Mouse (Mus musculus) adrenal gland, adult (tissue): Measurements from ENCODE around the gene S1pr1.

Experiments used
- DNase-seq, 2 experiments: peaks; one replicate each; pipeline ENCODE4 v3.0.0; 2022 to 2023; ENCODE audit warnings: low spot score in 1 of 2; ENCODE audit not compliant: inconsistent age in 2 of 2

The S1pr1 gene

DNA sequence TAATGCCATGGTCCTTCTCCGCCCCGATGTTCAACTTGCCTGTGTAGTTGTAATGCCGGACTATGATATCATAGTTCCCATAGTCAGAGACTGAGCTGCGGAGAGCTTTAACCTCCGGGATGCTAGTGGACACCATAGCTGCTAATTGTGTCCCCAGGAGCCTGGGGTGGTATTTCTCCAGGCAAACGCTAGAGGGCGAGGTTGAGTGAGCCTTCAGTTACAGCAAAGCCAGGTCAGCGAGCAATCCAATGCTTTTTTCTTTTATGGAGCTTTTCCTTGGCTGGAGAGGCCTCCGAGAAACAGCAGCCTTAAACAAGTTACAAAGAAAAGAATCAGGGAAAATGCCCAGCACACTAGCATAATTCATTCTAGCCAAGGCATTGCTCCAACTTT is 2.1 kb downstream of the S1pr1 start:
- peak; percentile 67 to 92 for DNase-seq

DNA sequence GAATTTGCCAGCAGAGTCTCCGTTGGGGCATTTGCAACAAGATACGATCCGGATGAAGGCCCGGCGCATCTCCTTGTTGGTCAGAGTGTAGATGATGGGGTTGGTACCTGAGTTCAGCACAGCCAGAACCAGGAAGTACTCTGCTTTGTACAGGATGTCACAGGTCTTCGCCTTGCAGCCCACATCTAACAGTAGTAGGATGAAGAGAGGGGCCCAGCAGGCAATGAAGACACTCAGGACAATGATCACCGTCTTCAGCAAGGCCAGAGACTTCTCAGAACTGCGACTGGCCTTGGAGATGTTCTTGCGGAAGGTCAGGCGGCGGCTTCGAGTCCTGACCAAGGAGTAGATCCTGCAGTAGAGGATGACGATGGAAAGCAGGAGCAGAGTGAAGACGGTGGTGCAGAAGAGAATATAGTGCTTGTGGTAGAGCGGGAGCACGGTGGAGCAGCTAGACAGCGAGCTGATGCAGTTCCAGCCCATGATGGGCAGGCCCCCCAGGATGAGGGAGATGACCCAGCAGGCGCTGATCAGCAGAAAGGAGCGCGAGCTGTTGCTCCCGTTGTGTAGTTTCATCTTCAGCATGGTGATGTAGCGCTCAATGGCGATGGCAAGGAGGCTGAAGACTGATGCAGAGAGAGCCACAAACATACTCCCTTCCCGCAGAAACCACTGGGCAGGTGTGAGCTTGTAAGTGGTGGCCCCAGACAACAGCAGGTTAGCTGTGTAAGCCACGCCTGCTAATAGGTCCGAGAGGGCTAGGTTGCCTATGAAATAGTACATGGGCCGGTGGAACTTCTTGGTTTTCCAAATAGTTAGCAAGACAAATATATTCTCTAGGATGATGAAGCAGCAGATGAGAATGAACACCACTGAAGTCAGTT is 2.7 kb downstream of the S1pr1 start:
- peak; percentile 7 to 30 for DNase-seq

DNA sequence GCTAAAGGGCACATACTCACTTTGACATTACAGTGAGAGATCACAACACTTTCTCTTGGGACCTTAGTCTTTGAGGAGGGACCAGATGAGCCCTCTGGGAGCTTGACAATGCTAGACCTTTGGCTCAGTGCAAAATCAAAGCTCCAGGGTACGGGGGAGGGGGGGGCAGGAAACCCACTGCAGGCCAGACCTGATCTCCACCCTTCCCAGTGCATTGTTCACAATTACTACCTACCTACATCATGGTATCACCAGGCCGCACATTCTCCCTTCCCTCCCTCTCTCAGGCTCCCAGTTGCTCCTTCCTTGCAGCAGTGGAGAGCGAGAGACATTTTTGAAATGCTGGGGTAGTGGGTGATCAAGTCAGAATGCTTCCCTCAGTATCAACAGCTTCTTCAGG is 3.5 kb downstream of the S1pr1 start:
- peak in 1 of 2 experiments; percentile 57 for DNase-seq

DNA sequence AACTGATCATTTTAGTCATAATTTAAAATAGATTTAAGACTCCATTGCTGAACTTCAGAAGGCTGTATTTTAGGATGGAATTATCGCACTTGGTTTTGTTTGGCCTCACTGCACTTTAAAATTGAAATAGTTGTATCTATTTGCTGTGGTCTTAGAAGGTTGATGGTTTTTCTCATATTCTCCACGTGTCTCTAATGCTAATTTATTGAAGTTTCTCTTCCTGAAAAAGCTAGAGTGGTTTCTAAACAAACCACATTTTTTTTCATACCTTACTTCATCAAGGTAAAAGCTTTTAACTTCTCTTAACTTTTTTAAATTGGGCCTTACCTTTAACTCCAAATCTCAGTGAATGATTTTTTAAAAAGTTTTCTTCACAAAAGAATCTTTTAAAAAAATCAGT is 4.8 kb downstream of the S1pr1 start:
- no peak for DNase-seq

DNA sequence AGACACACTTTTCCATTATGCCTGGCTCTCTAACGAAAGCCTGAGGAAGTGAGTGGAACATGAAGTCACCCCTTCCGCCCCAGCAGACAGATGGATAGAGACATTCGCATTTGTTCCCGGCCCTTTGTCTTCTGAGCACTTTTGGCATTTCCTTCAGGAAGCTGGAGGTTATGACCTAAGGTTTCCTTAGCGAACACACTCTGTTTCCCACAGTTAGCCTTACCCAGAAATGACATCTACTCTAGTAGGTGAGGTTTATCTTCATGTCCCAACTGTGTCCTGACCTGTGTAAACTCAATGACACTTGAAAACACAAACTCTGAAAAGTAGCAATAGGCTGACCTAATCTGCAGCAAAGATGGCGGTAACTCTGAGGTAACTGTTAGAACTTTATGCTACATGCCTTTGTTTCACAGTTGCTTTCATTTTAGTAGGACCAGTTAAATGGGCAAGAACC is 5.7 kb downstream of the S1pr1 start:
- peak; percentile 48 to 71 for DNase-seq

DNA sequence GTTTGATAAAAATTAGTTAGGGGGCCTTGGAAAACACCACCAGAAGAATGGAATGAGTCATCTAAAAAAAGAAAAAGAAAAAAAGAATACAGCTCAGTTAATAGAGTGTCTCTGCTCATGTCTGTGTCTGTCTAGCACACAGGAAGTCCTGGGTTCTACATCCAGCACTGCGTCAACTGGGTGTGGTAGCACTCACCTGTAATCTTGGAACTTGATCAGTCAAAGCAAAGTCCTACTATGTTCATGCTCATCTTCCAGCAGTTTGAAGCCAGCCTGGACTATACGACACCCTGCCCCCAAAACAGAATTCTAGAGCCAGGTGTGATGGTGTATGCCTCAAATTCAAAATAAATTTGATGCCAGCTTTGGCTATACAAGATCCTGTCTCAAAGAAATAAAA is 8.1 kb downstream of the S1pr1 start:
- no peak for DNase-seq

DNA sequence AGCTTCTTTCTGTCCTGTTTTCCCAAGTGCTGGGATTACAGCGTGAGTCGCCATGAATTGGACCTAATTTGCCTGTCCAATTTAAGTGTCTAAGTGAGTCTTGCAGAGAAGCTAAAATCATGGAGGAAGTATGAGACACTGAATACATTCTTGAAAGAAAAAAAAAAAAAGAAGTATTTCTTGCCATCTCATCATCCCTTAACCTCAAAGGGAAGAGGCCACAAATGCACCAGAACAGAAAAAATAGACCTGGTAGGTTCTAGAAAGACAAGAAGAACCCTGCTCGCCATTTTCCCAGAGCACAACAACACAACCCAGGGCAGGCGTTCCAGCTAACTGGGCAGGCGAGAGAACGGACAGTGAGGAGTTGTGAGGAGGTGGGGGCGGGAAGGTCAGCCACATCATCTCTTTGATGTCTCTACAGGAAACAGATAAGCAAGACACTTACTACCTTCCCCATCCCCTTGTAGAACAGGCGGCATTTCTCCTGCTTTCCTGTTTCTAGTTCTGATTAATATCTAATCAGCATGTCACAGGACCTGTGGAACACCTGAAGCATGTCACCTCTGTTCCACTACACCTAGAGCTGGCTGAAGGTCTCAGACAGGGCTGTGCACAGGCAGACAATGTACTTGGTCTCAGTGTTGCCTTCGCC is 10.5 kb downstream of the S1pr1 start:
- no peak for DNase-seq

DNA sequence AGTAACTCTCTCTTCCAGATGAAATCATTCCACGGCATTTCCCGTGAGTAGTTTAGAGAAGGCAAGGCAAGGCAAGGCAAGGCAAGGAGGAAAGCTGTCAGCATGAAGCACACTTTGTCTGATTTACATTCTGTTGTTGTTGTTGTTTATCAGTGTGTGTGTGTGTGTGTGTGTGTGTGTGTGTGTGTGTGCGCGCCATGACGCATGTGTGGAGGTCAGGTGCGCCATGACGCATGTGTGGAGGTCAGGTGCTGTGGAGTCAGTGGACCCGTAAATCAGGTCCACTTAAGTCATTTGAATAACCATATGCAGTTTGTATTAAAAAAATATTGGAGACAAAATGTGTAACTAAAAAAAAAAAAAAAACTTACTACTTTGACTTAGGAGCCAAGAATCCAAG is 11.2 kb downstream of the S1pr1 start:
- no peak for DNase-seq

DNA sequence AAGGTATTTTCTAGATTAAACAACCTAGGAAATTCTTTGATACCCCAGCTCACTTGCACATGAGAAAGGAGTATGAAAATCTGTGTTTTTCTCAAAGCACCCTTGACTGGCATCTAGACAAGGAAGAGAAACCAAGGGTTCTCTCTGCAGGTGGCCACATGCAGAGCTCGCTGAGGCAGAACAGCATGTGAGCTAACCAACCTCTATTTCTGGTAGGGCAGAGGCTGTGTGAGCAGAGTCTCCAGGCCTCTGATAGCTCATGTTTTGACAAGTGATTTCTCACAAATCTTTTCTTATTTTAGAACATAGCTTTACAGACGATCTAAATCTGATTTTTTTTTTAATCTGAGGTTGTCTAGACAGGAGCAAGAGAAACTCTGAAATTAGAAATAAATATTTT is 12.8 kb downstream of the S1pr1 start:
- DNase-seq, result no peak

DNA sequence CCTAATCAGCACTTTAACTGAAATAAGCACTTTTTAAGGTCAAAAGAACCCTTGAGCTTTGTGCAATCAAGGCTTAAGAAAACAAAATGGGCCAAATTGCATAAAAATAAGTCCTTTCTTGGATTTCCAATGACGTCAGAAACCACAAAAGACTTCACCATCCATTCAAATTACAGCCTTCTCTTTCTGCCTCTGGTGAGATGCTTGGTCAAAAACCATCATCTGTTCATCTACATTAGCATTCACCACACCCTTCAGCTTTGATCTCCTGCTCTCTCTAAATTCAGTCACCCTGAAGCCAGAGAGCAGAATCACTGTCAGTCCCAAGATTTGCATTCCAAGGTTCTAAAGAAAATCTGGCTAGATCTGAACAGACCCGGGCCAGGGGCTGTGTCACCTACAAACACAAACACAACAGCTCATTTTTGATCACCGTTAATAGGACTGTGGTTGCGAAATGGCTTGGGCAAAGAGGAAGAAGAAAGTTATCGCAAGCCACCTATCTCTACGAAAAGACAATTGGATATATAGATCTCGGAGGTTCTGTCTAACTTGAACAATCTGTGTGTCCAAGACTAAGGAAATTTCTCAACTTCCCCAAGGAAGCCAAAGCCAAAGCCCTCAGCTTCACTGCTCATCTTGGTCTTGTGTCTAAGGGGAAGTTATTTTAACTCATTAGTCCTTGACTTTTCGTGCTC is 19.5 kb downstream of the S1pr1 start:
- no peak for DNase-seq

DNA sequence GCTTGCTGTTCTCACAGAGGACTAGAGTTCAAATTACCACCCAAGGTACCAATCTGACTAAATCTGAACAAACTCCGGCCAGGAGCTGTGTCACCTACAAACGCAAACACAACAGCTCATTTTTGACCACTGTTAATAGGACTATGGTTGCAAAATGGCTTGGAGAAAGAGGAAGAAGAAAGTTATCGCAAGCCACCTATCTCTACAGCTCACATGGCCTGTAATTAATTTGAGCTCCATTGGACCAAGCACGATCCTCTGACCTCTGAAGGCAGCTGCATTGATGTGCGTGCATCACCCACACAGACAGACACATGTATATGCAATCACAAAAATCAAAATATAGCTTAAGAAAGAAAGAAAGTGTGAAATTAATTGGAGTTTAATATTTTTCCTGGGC is 20.7 kb downstream of the S1pr1 start:
- DNase-seq, result no peak

DNA sequence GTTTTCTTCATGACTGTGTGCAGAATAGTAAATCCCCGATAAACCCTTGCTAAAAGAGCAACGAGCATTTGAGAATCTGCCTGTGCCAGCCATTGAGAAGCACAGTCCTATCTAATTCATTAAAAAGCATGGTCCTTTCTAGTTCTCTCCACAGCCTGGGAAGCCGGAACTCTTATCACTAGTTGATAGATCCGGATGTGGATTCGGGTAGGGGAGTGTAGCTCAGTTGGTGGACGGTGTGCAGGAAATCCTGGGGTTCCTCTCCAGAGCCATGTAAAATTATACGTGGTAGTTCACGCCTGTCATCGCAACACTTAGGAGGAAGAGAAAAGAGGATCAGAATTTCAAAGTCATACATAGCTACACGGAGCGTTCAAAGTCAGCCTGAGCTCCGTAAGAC is 21.5 kb downstream of the S1pr1 start:
- DNase-seq, result no peak

DNA sequence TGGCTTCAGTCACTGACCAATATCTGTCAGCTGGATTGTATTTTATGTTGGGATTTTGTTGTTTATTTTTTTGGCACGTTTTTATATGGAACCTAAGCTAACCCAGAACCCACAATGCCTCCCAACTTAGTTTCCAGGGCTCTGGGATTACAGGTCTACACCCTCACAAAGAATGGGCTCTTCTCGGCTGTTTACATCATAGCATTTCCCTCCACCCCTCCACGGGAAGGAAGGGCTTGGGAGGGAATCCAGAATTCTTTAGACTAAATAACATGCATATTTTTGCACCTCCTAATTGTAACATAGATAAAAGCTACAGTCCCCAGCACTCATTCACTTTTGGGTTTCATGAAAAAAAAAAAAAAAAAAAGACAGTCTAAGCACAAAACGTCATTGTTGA is 22.0 kb downstream of the S1pr1 start:
- no peak for DNase-seq

DNA sequence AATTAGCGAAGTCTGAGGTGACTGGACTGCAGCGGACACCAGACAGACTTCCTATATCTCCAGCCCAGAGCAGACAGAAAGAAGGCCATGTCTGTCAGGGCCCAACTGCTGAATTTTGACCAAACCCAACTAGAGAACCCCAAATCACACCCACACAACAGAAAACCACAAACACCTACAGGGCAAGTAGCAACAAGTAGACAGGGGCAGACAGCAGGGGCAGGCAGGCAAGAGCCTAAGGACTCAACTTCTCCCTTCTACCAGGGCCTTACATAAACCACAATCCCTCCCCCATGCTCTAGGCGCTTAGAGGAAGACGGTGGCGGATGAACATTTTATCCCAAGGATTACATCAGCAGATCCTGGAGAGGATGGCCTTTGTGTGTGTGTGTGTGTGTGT is 22.5 kb downstream of the S1pr1 start:
- DNase-seq, result no peak

DNA sequence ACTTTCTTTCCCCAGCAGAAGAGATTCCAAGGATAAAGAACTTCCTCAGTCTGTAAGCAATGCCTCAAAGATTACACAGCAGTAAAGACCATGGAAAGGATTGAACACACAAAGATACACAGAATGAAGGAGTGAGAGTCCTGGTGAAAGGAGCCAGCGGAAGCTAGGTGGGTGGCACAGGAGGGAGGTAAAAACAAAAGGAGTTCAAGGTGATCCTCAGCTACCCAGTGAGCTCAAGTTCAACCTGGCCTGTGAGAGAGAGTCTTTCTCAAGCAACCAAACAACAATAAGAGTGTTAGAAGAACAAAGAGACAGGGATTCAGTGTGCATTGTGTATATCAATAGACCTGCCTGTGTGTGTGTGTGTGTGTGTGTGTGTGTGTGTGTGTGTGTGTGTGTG is 25.0 kb downstream of the S1pr1 start:
- DNase-seq, result no peak

DNA sequence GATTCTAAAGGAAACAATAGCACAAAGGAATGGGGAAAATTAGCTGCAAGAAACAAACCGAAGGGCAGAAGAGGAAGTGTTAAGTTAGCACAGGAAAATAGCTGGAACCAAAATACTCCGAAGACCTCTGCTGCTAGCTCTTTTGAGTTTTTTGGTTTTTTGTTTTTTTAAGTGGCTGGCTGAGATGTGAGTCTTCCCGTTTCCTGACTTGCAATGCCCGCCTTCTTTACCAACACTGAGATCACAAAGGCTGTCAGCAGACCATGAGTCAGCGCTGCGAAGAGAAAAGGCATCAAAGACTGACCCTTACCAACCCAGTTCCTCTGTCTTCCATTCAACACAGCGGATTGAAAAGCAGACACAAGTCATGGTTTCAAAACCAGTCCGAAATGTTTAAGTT is 25.5 kb downstream of the S1pr1 start:
- DNase-seq, result peak; percentile 46 to 65

DNA sequence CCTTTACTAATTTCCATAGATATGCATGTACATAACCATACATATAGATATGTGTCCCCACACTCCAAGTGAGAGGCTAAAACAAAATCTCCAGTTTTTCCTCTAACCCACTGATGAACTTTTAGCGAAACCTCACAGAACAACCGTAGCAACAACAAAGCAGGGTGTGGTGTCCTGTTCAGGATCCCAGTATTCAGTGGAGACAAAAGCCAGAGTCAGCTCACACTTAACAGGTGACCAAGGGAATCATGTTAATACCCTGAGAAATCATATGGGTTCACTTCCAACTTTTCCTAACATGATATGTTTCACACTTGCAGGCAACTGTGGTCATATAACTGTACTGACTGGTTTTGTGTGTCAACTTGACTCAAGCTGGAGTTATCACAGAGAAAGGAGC is 27.1 kb downstream of the S1pr1 start:
- no peak for DNase-seq

DNA sequence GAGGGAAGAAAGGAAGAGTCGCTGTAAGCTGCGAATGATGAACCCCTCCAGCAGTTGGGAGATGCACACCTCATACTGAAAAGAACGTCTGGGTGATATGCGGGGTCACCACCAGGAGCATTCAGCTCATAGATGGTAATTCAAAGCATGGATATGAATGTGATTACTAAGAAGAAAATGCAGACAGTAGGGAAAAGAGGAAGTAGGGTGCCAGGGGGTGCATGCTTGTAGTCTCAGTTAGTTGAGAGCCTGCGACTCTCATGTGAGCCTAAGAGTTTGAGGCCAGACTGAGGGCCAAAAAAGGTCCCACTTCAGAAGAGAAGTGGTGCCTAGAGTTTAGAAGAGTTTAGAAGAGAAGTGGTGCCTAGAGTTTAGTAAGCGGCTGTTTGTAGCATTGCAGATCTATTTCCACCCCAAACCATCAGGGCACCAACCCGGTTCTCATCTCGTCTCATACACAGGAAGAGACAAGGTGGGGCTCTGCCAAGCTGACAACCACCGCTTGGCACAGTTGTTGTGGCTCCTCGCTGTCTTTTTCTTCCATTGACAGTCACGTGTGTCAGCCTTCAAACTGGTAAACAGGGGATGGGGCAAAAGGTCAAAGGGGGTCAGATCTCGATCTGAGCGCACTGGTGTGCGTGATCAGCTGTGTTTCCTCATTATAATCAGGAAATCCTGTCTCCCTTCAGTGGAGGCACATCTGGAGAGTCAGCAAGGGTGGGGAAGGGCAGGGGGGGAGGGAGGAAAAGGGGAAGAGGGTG is 32.4 kb downstream of the S1pr1 start:
- peak; percentile 28 to 52 for DNase-seq

DNA sequence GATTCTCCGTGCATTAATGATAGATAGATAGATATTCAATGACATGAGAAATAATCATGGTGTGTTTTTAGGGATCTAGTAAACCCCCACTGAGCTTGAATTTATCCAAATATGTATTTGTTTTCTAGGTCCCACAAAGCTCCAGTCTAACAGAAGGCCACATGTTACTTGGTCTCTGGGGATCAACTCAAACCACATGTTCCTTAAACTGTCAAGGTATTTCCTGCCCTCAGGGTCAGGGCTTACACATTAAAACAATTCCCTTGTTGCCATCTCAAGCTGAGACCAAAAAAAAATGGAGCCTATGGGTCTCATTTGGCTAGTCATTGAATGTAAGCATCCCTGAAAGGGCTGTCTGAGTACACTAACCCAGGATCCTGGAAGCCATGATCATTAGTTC is 33.7 kb downstream of the S1pr1 start:
- DNase-seq, result no peak

DNA sequence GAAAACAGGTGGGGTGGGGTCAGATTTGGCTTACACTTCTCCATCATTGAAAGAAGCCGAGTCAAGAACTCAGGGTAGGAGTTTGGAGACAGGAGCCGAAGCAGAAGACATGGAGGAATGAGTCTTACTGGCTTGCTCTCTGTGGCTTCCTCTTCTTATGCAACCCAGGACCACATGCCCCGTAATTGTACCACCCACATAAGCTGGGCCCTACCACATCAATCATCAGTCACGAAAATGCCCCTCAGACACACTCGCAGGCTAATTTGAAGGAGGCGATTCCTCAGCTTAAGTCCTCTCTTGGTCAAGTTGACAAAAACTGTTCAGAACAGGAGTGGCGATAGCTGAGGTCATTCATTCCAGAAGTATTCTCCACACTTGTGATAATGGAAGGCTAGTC is 35.9 kb downstream of the S1pr1 start:
- no peak for DNase-seq
